Mouse (Mus musculus): ENCODE data around the gene Smim20. TPM values are rescaled to one million over a fixed set of nuclear protein-coding genes. Genes with fewer than 3 reads are reported as not detected.

The Smim20 gene
- polyA plus RNA-seq, 1 experiment: 45.2 TPM

GRCm38 (mm10) chr5:53268095-53268692 is 1.3 kb downstream of the Smim20 start:
- no peak overlapping the region for H3K4me3 ChIP-seq (ENCODE audit: insufficient read depth, poor library complexity, severe bottlenecking)
- H3K79me2 ChIP-seq (ENCODE audit: control insufficient read depth, insufficient read depth): no peaks in the 10 kb centered on the region
- H3K36me3 ChIP-seq (ENCODE audit: control insufficient read depth, insufficient read depth): no peaks in the 10 kb centered on the region
- TF ChIP-seq MAX (IDR thresholded peaks at IDR 0.05): no peak
- no peak for TF ChIP-seq FOSL1 (IDR thresholded peaks at IDR 0.05; ENCODE audit: insufficient read depth, low read length, poor library complexity, severe bottlenecking)
- TF ChIP-seq CTCF (IDR thresholded peaks at IDR 0.05; ENCODE audit: control insufficient read depth, insufficient read depth, insufficient read length): no peak
- no peak for TF ChIP-seq MYOG (IDR thresholded peaks at IDR 0.05; ENCODE audit: control insufficient read depth, extremely low read depth, insufficient read length)
- TF ChIP-seq CEBPB (IDR thresholded peaks at IDR 0.05; ENCODE audit: low read depth): no peak
- no peak for TF ChIP-seq MYOD1 (IDR thresholded peaks at IDR 0.05; ENCODE audit: control insufficient read depth, insufficient read length, low read depth)
- no peak for TF ChIP-seq USF1 (IDR thresholded peaks at IDR 0.05; ENCODE audit: low read depth)
- H3ac ChIP-seq (ENCODE audit: control insufficient read depth, insufficient read length, low read depth): no peak overlapping the region
- no peaks in the 10 kb centered on the region for H3K27me3 ChIP-seq (ENCODE audit: control insufficient read depth, insufficient read depth, insufficient read length)
- H3K79me3 ChIP-seq (ENCODE audit: low read depth): no peaks in the 10 kb centered on the region

DNA sequence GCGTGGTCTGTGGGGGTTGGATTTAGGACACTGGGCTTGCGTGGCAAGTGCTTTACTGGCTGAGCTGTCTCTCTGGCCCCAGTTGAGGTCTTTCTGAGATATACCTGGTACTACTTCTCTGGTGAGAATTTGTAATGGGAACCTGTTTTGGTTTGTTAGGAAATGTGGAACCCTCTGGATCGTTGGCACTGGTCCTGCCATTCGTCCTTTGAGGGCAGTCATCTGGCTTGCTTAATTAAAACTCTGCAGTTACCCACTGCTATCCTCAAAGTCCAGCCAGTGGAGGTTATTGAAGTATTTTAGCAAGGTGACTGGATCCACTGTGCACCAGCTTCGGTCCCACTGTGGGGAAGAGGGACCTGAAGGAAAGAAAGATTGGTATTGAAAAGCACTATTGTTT is 2.9 kb downstream of the Smim20 start:
- H3K4me3 ChIP-seq (ENCODE audit: insufficient read depth, poor library complexity, severe bottlenecking): no peak overlapping the region
- H3K79me2 ChIP-seq (ENCODE audit: control insufficient read depth, insufficient read depth): no peaks in the 10 kb centered on the region
- no peak overlapping the region for H3ac ChIP-seq (ENCODE audit: control insufficient read depth, insufficient read length, low read depth)
- no peaks in the 10 kb centered on the region for H3K27me3 ChIP-seq (ENCODE audit: control insufficient read depth, insufficient read depth, insufficient read length)
- no peaks in the 10 kb centered on the region for H3K36me3 ChIP-seq (ENCODE audit: control insufficient read depth, insufficient read depth)
- H3K79me3 ChIP-seq (ENCODE audit: low read depth): no peaks in the 10 kb centered on the region
- no peak for TF ChIP-seq FOSL1 (IDR thresholded peaks at IDR 0.05; ENCODE audit: insufficient read depth, low read length, poor library complexity, severe bottlenecking)
- TF ChIP-seq USF1 (IDR thresholded peaks at IDR 0.05; ENCODE audit: low read depth): no peak
- no peak for TF ChIP-seq CTCF (IDR thresholded peaks at IDR 0.05; ENCODE audit: control insufficient read depth, insufficient read depth, insufficient read length)
- no peak for TF ChIP-seq MYOG (IDR thresholded peaks at IDR 0.05; ENCODE audit: control insufficient read depth, extremely low read depth, insufficient read length)
- TF ChIP-seq MYOD1 (IDR thresholded peaks at IDR 0.05; ENCODE audit: control insufficient read depth, insufficient read length, low read depth): no peak
- no peak for TF ChIP-seq MAX (IDR thresholded peaks at IDR 0.05)
- no peak for TF ChIP-seq CEBPB (IDR thresholded peaks at IDR 0.05; ENCODE audit: low read depth)

DNA sequence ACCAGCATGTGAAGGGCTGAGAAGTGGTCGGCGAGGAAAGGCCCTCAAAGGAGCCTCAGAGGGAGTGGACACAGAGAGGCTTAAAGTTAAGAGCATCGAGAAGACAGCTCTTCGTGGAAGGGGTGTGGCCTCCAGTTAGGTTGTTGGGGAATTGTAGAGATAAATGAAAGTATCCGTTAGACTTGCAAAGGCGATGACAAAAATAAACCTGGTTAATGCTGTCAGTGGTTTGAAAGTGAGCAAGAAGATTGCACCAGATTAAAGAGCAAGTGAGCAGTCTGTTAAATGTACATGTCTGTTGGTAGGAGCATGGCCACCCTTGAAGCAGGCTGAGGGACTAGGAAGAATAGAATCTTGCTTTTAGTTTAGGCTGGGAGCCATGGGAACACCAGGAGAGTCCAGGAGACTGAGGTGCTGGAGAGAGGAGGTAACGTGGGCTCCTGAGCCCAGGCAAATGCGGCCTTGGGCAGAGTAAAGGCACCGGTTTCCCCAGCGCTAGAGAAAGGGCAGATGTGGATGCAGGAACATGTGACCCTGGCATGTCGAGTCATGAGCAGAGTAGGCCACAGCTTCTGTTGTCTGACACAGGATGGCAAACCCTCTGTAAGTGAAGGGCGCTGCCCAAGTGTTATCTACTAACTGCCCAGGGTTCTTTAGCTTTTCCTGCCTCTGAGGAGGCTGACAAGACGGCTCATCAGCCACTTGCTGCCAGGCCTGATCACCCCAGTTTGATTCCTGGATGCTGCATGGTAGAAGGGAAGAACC is 4.2 kb downstream of the Smim20 start:
- H3K79me3 ChIP-seq (ENCODE audit: low read depth): no peaks in the 10 kb centered on the region
- no peaks in the 10 kb centered on the region for H3K79me2 ChIP-seq (ENCODE audit: control insufficient read depth, insufficient read depth)
- no peaks in the 10 kb centered on the region for H3K36me3 ChIP-seq (ENCODE audit: control insufficient read depth, insufficient read depth)
- TF ChIP-seq MYOD1 (IDR thresholded peaks at IDR 0.05; ENCODE audit: control insufficient read depth, insufficient read length, low read depth) (no peak), MAX (IDR thresholded peaks at IDR 0.05) (no peak), MYOG (IDR thresholded peaks at IDR 0.05; ENCODE audit: control insufficient read depth, extremely low read depth, insufficient read length) (no peak), CEBPB (IDR thresholded peaks at IDR 0.05; ENCODE audit: low read depth) (no peak), USF1 (IDR thresholded peaks at IDR 0.05; ENCODE audit: low read depth) (no peak), CTCF (IDR thresholded peaks at IDR 0.05; ENCODE audit: control insufficient read depth, insufficient read depth, insufficient read length) (no peak), FOSL1 (IDR thresholded peaks at IDR 0.05; ENCODE audit: insufficient read depth, low read length, poor library complexity, severe bottlenecking) (no peak)
- H3ac ChIP-seq (ENCODE audit: control insufficient read depth, insufficient read length, low read depth): no peak overlapping the region
- H3K27me3 ChIP-seq (ENCODE audit: control insufficient read depth, insufficient read depth, insufficient read length): no peaks in the 10 kb centered on the region
- no peak overlapping the region for H3K4me3 ChIP-seq (ENCODE audit: insufficient read depth, poor library complexity, severe bottlenecking)

DNA sequence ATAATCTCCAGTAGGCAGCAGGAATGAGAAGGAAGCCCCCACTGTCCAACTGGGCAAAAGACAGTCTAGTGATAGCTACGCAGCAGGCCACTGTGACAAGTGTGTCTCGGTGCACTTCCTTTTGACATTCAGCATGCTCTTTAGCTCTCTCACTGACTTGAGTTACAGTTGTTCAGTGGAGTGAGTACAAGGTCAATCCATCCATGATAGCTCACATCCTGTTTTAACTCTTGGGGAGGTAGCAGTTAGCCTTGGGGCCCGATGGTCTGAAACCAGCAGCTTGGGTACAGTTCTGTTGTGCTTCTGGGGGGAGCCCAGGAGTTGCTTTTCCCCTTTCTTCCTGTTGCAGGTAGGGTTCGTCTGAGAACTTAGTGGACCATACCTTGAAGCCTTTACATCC is 5.7 kb downstream of the Smim20 start:
- Histone ChIP-seq H3K4me3 (ENCODE audit: insufficient read depth, poor library complexity, severe bottlenecking) (no peak overlapping the region), H3ac (ENCODE audit: control insufficient read depth, insufficient read length, low read depth) (no peak overlapping the region), H3K79me3 (ENCODE audit: low read depth) (no peaks in the 10 kb centered on the region), H3K79me2 (ENCODE audit: control insufficient read depth, insufficient read depth) (no peaks in the 10 kb centered on the region), H3K36me3 (ENCODE audit: control insufficient read depth, insufficient read depth) (no peaks in the 10 kb centered on the region), H3K27me3 (ENCODE audit: control insufficient read depth, insufficient read depth, insufficient read length) (no peaks in the 10 kb centered on the region)
- no peak for TF ChIP-seq MYOG (IDR thresholded peaks at IDR 0.05; ENCODE audit: control insufficient read depth, extremely low read depth, insufficient read length)

DNA sequence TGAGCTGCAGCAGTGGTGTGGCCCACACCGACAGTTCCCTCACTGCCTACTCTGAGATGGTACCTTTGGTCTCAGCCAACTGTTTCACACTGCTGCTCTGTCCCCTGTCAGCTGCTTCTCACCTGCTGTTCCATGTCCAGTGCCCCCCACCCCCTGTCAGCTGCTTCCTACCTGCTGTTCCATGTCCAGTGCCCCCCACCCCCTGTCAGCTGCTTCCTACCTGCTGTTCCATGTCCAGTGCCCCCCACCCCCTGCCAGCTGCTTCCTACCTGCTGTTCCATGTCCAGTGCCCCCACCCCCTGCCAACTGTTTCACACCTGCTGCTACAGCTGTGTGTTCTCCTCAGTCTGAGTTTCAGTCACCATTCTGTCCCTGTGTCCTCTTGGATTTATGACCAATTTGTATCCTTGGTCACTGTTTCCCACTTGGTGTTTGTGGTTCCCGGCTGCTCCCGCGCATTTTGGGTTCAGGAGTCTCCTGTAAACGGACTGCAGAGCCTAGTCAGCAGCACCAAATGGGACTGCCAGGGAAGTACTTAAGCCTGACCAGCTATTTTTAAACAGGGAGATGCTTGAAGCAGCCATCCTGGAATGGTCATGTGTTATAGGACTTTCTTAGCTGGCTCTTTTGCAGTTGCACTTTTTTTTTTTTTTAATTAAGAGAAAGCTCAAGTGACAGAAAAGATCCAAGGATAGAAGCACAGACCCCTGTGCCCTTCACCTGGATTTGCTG is 7.0 kb downstream of the Smim20 start:
- Histone ChIP-seq H3K79me3 (ENCODE audit: low read depth) (no peaks in the 10 kb centered on the region), H3K4me3 (ENCODE audit: insufficient read depth, poor library complexity, severe bottlenecking) (no peak overlapping the region), H3K36me3 (ENCODE audit: control insufficient read depth, insufficient read depth) (no peaks in the 10 kb centered on the region), H3K79me2 (ENCODE audit: control insufficient read depth, insufficient read depth) (no peaks in the 10 kb centered on the region), H3ac (ENCODE audit: control insufficient read depth, insufficient read length, low read depth) (no peak overlapping the region), H3K27me3 (ENCODE audit: control insufficient read depth, insufficient read depth, insufficient read length) (no peaks in the 10 kb centered on the region)
- no peak for TF ChIP-seq MAX (IDR thresholded peaks at IDR 0.05)
- no peak for TF ChIP-seq CTCF (IDR thresholded peaks at IDR 0.05; ENCODE audit: control insufficient read depth, insufficient read depth, insufficient read length)
